Mouse (Mus musculus) NIH3T3 (cell line): ENCODE data around the gene Colgalt2.
"Not testable (repeated sequence)": the region's sequence is repeated elsewhere in the genome, so short reads cannot be mapped to it uniquely, and the experiment has no call there.

Experiments used
- DNase-seq: peaks from one replicate; pipeline ENCODE4 v3.0.0-alpha.2; 2012; ENCODE audit warnings: low read depth

Gene Colgalt2

DNA sequence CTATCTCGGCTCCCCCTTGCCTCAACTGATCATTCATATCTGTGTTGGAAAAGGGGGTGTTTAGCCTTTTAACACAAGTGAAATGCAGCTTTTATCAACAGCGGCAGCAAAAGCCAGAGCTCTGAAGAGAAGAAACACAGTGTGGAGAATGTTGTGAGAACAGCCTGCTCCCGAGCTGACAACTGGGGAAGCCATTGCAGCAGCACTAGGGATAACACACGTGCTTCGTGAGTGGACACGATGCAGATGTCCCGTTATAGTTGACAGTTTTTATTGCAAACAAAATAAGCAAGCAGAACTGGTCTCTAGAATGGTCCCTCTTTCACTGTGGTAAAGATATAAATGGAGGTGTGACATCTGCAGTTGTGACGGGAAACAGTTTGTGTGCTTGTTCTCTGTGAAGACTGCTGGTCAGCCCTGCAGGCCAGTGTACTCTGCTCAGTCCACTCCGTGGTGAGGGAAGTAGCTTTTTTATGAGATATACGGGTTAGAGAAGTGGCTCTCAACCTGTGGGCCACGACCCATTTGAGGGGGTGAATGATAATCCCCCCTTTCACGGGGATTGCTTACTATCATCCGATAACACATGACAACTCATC, 16.8 kb downstream of the Colgalt2 start:
- no peak for DNase-seq

- no peak for DNase-seq
These were observed 18.0 kb downstream of the Colgalt2 start for GRCm38 (mm10) chr1:152417602-152418001.

DNA sequence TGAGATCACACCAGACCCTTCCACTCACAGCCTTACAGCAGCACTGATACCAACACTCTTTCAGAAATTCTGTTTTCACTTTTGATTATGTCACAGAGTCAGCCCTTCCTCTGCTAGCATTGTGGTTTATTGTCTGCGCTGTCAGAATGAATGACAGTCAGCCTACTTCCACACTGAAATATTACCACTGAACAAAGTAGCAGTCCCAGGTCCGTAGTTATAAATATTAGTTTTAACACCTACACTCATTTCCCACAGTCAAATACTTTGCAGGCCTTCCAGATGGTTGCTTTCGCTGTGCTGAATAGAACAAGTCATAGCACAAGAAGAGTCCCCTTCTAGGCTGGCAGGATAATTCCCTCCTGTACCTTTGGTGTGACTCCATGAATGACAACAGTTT, 22.7 kb downstream of the Colgalt2 start:
- no peak for DNase-seq

GRCm38 (mm10) chr1:152423052-152423451, 23.4 kb downstream of the Colgalt2 start:
- DNase-seq, result no peak

DNA sequence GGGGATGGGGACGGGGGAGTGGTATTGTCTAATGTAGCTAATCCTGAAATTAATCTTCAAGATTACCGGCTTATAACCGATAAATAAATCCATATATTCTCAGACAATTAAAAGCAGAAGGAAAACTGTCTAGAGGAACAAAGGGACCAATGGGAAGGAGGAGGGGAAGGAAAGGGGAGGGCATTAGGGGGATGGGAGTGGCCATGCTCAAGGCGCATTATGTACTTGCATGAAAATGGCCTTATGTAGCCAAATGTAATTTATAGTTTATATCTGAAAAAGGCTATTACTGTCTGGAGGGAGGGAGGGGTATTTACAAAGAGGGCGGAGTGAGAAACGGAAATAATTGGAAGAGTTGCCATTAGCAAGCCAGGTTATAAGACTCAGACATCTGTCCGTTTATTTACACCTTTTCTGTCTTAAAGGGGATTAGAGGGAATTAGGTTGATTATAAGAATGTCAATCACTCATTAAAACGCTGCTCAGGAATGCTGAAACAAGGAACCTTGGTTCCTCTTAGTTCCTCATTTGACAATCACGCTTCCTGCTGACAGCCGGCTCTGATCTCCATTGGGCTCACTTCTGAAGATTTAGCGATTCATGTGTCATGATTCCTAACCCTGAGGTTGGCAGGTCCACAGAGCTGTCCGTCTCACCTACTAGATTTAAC, 28.4 kb downstream of the Colgalt2 start:
- DNase-seq, result no peak

DNA sequence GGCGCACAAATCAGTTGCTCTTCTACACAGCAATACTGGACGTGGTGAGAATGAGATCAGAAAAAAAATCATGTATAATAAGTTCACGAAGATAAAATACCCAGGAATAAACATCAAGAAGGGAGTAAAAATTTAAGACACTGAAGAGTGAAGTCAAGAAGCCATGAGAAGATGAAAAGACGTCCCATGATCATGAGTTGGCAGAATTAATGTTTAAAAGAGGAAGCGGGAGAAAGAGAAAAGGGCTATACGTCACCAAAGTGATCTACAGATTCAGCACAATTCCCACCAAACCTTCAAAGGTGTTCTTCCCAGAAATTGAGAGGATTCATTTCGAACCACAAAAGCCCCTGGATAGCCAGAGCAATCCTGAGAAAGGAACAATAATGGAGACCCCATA, 30.2 kb downstream of the Colgalt2 start:
- no peak for DNase-seq

DNA sequence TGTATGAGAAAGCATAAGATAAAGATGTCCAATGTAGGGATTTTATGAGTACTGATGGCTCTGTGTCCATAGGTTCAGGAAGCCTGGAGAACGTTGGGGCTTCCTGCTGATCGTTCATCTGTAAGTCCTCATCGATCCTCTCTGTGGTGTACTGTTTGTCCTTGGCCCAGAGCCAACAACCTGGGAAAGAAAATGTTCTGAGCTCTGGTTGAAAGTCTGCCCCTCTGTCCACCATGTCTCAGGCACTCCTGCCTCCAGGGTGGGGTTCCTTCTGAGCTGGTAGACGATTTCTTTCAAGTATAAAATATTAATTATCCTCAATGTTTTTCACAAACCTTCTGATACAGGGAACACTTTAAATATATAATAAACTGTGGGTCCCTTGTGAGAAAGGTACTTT, 34.5 kb downstream of the Colgalt2 start:
- DNase-seq, result no peak

- not testable (repeated sequence) for DNase-seq
These were observed 37.9 kb downstream of the Colgalt2 start for GRCm38 (mm10) chr1:152437518-152437917.

DNA sequence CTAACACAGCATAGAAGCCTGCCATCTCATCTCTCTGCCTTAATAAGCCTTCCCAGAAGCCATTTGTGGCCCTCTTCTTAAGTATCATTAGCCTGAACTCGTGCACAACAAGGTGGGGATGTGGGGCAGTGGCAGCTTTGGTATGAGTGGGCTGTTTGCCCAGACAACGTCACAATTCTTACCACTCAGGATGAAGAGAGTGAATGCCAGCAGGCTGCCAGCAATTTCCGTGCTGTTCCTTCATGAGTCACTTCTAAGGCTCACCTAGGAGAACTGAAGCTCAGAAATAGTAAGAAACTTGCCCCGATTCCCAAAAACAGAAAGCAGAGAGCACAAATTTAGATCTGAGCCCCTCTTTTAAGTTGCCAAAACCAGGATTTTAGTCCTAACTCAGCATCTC, 39.8 kb downstream of the Colgalt2 start:
- peak; percentile 15 for DNase-seq

GRCm38 (mm10) chr1:152439874-152440273, 40.2 kb downstream of the Colgalt2 start:
- DNase-seq, result no peak

GRCm38 (mm10) chr1:152444630-152445029, 45.0 kb downstream of the Colgalt2 start:
- DNase-seq, result no peak

GRCm38 (mm10) chr1:152445925-152446324, 46.3 kb downstream of the Colgalt2 start:
- no peak for DNase-seq

DNA sequence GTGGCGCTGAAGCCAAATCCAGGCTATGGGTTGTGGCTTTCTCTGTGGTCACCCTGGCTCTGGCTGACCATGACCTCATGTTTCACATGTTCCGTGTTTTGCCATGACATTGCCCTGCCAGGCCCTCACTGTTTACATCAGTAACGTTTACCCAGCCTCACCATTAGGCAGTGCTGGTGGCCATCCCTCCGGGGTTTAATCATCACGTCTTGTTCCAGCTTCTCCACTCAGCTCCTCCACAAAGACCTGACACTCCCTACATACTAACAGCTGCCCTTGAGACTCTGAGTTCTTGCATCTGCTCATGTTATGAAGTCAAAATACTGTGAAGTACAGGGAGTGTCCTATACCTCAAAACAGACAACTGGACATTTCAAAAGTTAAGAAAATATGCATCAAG, 54.9 kb downstream of the Colgalt2 start:
- DNase-seq, result no peak

- no peak for DNase-seq
These were observed 55.9 kb downstream of the Colgalt2 start for GRCm38 (mm10) chr1:152455275-152456243.

- DNase-seq, result no peak
These were observed 56.6 kb downstream of the Colgalt2 start for GRCm38 (mm10) chr1:152456266-152456665.

- no peak for DNase-seq
These were observed 58.0 kb downstream of the Colgalt2 start for GRCm38 (mm10) chr1:152457596-152457995.

GRCm38 (mm10) chr1:152458996-152459395, 59.4 kb downstream of the Colgalt2 start:
- no peak for DNase-seq

DNA sequence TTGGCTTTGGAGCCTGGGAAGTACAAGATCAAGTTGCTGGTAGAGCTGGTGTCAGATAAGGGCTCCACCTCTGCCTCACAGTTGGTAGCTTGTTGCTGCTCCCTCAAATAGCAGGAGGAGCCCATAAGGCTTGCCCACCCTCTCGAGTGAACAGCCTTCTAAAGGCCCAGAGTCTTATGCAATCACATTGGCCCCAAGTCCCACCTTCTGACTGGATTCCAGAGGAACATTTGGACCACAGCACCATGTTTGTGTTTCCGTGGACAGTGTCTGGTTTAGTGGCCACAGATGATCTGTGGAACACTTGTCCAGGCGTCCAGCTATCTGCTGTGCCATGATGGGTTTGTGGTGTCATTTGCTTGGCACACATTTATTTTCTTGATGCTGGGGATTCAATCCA, 61.3 kb downstream of the Colgalt2 start:
- no peak for DNase-seq

DNA sequence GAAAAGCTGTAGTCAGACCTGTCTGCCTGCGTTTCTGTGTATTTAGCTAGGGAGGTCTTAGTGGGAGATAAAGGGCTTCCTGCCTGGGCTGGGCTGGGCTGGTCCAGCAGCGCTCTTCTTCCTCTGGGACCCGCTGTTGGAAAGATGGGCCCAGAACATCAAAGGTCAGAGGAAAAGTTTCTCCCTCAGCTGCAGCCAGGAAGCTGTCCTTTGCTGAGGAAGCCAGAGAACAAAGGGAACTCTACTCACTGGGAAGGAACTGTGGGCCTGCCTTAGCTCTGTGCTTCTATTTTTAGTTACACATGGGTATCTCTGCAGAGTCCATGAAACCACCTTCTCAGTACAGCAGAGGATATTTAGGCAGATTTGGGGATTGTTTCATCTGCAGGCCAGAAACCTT, 62.2 kb downstream of the Colgalt2 start:
- DNase-seq, result no peak

GRCm38 (mm10) chr1:152462348-152462747, 62.7 kb downstream of the Colgalt2 start:
- DNase-seq, result no peak

DNA sequence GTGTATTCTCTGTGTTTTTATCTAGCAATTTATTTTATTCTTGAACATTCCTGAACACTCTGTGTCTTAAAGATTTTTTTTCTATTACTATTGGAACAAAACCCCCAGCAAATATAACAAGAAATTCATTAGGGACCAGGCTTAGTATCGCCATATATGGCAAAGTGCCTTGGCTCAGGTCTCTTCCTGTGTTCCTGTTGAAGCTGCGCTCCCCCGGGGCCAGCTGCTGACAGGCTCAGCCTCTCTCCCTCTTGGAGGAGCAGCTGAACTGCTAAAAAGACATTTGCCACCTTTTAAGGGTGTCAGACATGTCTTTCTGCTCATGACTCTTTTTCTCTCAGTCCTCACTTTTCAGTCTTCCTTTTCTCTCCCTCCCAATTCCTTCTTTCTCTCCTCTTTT, 66.7 kb downstream of the Colgalt2 start:
- DNase-seq, result no peak

GRCm38 (mm10) chr1:152468443-152468842, 68.8 kb downstream of the Colgalt2 start:
- peak; percentile 18 for DNase-seq

GRCm38 (mm10) chr1:152476126-152476525, 76.5 kb downstream of the Colgalt2 start:
- no peak for DNase-seq
